Mouse (Mus musculus) cortical plate, adult 2 months (tissue): ENCODE measurements around the gene Mrpl42.

ENCODE experiments used
- CTCF ChIP-seq: fragments of 200-500 bp; IDR thresholded peaks from 2 replicates; pipeline ENCODE4 v1.5.1; 2011; ENCODE audit warnings: mild to moderate bottlenecking, control low read depth, low read length; ENCODE audit not compliant: insufficient read depth; ENCODE audit errors: extremely low read depth
- POLR2A ChIP-seq: fragments of 200-500 bp; IDR thresholded peaks from 2 replicates; pipeline ENCODE4 v1.6.1; 2011; ENCODE audit warnings: mild to moderate bottlenecking, low read length, control low read depth; ENCODE audit not compliant: insufficient read depth; ENCODE audit errors: extremely low read depth

DNA sequence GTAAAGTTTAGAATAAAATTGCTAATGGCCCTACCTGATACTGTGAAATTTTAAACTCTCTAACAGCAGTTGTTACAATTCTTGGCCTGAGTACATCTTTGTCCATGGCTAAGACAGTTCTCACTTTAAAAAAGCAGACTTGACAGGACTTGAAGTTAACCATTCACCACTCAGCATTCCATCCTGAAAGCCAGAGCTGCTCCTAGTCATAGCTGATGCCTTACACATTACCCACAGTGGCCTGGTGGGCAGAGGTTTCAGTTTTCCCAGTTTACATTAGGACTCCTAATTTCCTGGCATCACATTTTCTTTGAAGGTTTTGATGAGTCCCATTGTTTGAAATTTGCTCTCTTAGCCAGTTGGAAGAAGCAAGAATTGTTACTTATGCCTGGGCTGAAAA, 42.3 kb upstream of the Mrpl42 start:
- TF ChIP-seq POLR2A (no peak), CTCF (no peak)
